27 mouse cellular contexts compared by ENCODE assay signal in genomic region chr11:21868675-21869074, GRCm38 (mm10).
A peak's percentile ranks its signal among the peaks of the same experiment; 100 is the strongest.
DNase-seq lines count a peak whose midpoint lies in the region; ATAC-seq lines count a peak whose summit lies in the region.
"Had no signal": no experiment of that assay in that cellular context is flagged by ENCODE, and none has a peak within 500 bp of the region (broad histone marks: within the 10 kb centered on the region; RNA-seq: fewer than 3 reads in every experiment).

No protein-coding gene starts in this region.

- peak; percentile 1 for DNase-seq in embryo, embryonic 9.5 days (ENCODE audit: extremely low spot score)
- no peak for DNase-seq in embryo, embryonic 10.5 days (ENCODE audit: low spot score)
- DNase-seq in limb, embryonic 11.5 days (ENCODE audit: low spot score), result no peak
- DNase-seq in limb, embryonic 10.5 days (ENCODE audit: low spot score), result no peak
- no peak for DNase-seq in midbrain, embryonic 14.5 days
- no peak for DNase-seq in left cerebral cortex, adult 11 months (ENCODE audit: low spot score)
- DNase-seq: adrenal gland, adult 8-10 months; cerebellum, adult 2 months; cerebellum, postnatal 25 days; heart, adult 2 months; heart, postnatal 4 days; kidney, adult 18-20 months; kidney, postnatal 4 days; left cerebral cortex, postnatal 4 days; lung, embryonic 14.5 days; lung, postnatal 14 days; spleen, adult 18-20 months; thymus, postnatal 14 days had no signal

- H3K27ac ChIP-seq in limb, embryonic 11.5 days (replicated peaks; ENCODE audit: low read depth, low read length), result no peak overlapping the region
- no peak overlapping the region for H3K27ac ChIP-seq in limb, embryonic 10.5 days
- H3K27ac ChIP-seq in midbrain, embryonic 13.5 days, result no peak overlapping the region
- H3K27ac ChIP-seq in midbrain, embryonic 14.5 days (replicated peaks; ENCODE audit: low read depth, low read length), result no peak overlapping the region
- H3K27ac ChIP-seq: embryonic facial prominence, embryonic 15.5 days; forebrain, embryonic 15.5 days; heart, adult 2 months; hindbrain, embryonic 15.5 days; kidney, postnatal 0 days; liver, embryonic 15.5 days had no signal

- no peaks in the 10 kb centered on the region for H3K27me3 ChIP-seq in limb, embryonic 11.5 days (ENCODE audit: control insufficient read depth, insufficient read depth, low read length)
- H3K27me3 ChIP-seq in limb, embryonic 10.5 days (ENCODE audit: low read depth, poor library complexity, severe bottlenecking), result no peaks in the 10 kb centered on the region
- H3K27me3 ChIP-seq in midbrain, embryonic 13.5 days, result no peaks in the 10 kb centered on the region
- H3K27me3 ChIP-seq in midbrain, embryonic 14.5 days (ENCODE audit: control insufficient read depth, insufficient read depth, low read length), result no peaks in the 10 kb centered on the region
- H3K27me3 ChIP-seq: CH12.LX; embryonic facial prominence, embryonic 15.5 days; forebrain, embryonic 15.5 days; heart, embryonic 12.5 days; hindbrain, embryonic 15.5 days; liver, embryonic 15.5 days had no signal

- H3K4me2 ChIP-seq in limb, embryonic 11.5 days (ENCODE audit: low read depth, severe bottlenecking), result no peak overlapping the region
- H3K4me2 ChIP-seq in midbrain, embryonic 13.5 days (replicated peaks), result no peak overlapping the region
- no peak overlapping the region for H3K4me2 ChIP-seq in midbrain, embryonic 14.5 days (ENCODE audit: low read length)
- H3K4me2 ChIP-seq: embryonic facial prominence, embryonic 15.5 days; forebrain, embryonic 15.5 days; heart, embryonic 12.5 days; hindbrain, embryonic 15.5 days; liver, embryonic 15.5 days; lung, embryonic 14.5 days had no signal

- ATAC-seq in limb, embryonic 11.5 days (ENCODE audit: insufficient number of reproducible peaks, low FRiP score, low TSS enrichment, low read depth), result peak; percentile 13; the same call in 1 of the 2 replicates
- ATAC-seq in midbrain, embryonic 13.5 days, result peak; percentile 58; the same call in 1 of the 2 replicates
- no peak; the same call in 1 of the 2 replicates for ATAC-seq in midbrain, embryonic 14.5 days (ENCODE audit: low FRiP score, low TSS enrichment)
- ATAC-seq: forebrain, embryonic 15.5 days; inflammation-experienced regulatory T-cells, adult 6 months had no signal

- no peak overlapping the region for H3K4me3 ChIP-seq in limb, embryonic 11.5 days (ENCODE audit: low read depth, low read length)
- no peak overlapping the region for H3K4me3 ChIP-seq in limb, embryonic 10.5 days
- H3K4me3 ChIP-seq in midbrain, embryonic 13.5 days (replicated peaks), result no peak overlapping the region
- no peak overlapping the region for H3K4me3 ChIP-seq in midbrain, embryonic 14.5 days (replicated peaks; ENCODE audit: low read depth, low read length)
- H3K4me3 ChIP-seq: embryonic facial prominence, embryonic 15.5 days; forebrain, embryonic 15.5 days; heart, adult 2 months; heart, embryonic 12.5 days; hindbrain, embryonic 15.5 days; liver, embryonic 15.5 days had no signal

- 0 out of 2 replicates have a peak, but pooled peaks cover 3% of the 10 kb centered on the region for H3K4me1 ChIP-seq in limb, embryonic 11.5 days (ENCODE audit: control insufficient read depth, insufficient read depth, low read length)
- H3K4me1 ChIP-seq in limb, embryonic 10.5 days, result peaks cover 13% of the 10 kb centered on the region; the same call in 1 of the 2 replicates
- peaks cover 10% of the 10 kb centered on the region for H3K4me1 ChIP-seq in midbrain, embryonic 13.5 days (replicated peaks)
- peaks cover 8% of the 10 kb centered on the region; the same call in 1 of the 2 replicates for H3K4me1 ChIP-seq in midbrain, embryonic 14.5 days (ENCODE audit: control insufficient read depth, insufficient read depth, low read length)
- H3K4me1 ChIP-seq: embryonic facial prominence, embryonic 15.5 days; hindbrain, embryonic 15.5 days; liver, embryonic 15.5 days had no signal

- 56% methylated on average over 3 of the region's 3 CpGs for WGBS in limb, embryonic 11.5 days
- 65% methylated on average over 3 of the region's 3 CpGs for WGBS in limb, embryonic 10.5 days
- 82% methylated on average over 3 of the region's 3 CpGs for WGBS in midbrain, embryonic 13.5 days
- WGBS in midbrain, embryonic 14.5 days, result 81% methylated on average over 3 of the region's 3 CpGs

- H3K9ac ChIP-seq in limb, embryonic 11.5 days (ENCODE audit: low read length), result no peak overlapping the region
- H3K9ac ChIP-seq in midbrain, embryonic 13.5 days (replicated peaks), result no peak overlapping the region
- H3K9ac ChIP-seq in midbrain, embryonic 14.5 days (replicated peaks; ENCODE audit: low read length), result no peak overlapping the region
- H3K9ac ChIP-seq: embryonic facial prominence, embryonic 15.5 days; forebrain, embryonic 15.5 days; heart, embryonic 12.5 days; hindbrain, embryonic 15.5 days; liver, embryonic 15.5 days; lung, embryonic 14.5 days had no signal

- H3K36me3 ChIP-seq in limb, embryonic 11.5 days (ENCODE audit: control insufficient read depth, insufficient read depth, low read length), result no peaks in the 10 kb centered on the region
- no peaks in the 10 kb centered on the region for H3K36me3 ChIP-seq in limb, embryonic 10.5 days
- H3K36me3 ChIP-seq in midbrain, embryonic 13.5 days, result no peaks in the 10 kb centered on the region
- H3K36me3 ChIP-seq in midbrain, embryonic 14.5 days (ENCODE audit: control insufficient read depth, insufficient read depth, low read length), result no peaks in the 10 kb centered on the region
- H3K36me3 ChIP-seq: embryonic facial prominence, embryonic 15.5 days; forebrain, embryonic 15.5 days; heart, embryonic 12.5 days; hindbrain, embryonic 15.5 days; liver, embryonic 15.5 days had no signal

- no peaks in the 10 kb centered on the region for H3K9me3 ChIP-seq in limb, embryonic 11.5 days (ENCODE audit: control insufficient read depth, low read length)
- H3K9me3 ChIP-seq in limb, embryonic 10.5 days (replicated peaks), result no peaks in the 10 kb centered on the region
- H3K9me3 ChIP-seq in midbrain, embryonic 13.5 days, result no peaks in the 10 kb centered on the region
- H3K9me3 ChIP-seq in midbrain, embryonic 14.5 days (ENCODE audit: control insufficient read depth, low read length), result no peaks in the 10 kb centered on the region; the same call in 1 of the 2 replicates
- H3K9me3 ChIP-seq: embryonic facial prominence, embryonic 15.5 days; forebrain, embryonic 15.5 days; heart, embryonic 12.5 days; hindbrain, embryonic 15.5 days; liver, embryonic 15.5 days had no signal
